Mouse (Mus musculus) common myeloid progenitor, adult 5-6 weeks (primary cell): ENCODE measurements around the gene Sema5a. TPM values are rescaled to one million over a fixed set of nuclear protein-coding genes. Genes with fewer than 3 reads are reported as not detected.

Experiments
- ATAC-seq: replicated peaks from 2 replicates; pipeline ENCODE4 v1.8.0; 2016; ENCODE audit warnings: low read depth, mild to moderate bottlenecking, moderate TSS enrichment, inconsistent platforms; ENCODE audit not compliant: poor library complexity, severe bottlenecking
- total RNA-seq: library from RNA; stranded (forward); fragments of 200-1000, 187-1606 nt; gene quantifications from 2 replicates; pipeline ENCODE4 v1.2.3, GENCODE M21; 2017

The Sema5a gene
- total RNA-seq, 1 experiment from 2014 or later, result not detected

DNA sequence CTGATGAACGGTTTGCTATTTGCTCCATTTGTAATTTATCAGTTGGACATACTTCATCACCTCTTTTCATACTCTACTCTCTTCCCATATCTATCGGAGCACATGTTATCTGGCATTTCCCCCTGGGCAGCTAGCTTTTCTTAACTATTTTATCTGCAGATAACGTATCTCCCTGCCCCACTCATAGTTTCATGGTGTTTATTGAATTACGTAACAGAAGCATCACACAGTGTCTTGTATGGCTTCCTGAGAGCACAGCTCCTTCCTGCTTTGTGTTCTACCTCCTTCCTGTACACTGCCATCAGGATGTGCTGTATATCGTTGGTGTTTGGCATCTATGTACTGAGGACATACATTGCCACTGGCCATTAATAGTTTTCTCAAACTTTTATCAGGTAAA is 98.9 kb downstream of the Sema5a start:
- 0 out of 2 replicates have a peak, but pooled peaks have one; percentile 11 for ATAC-seq

DNA sequence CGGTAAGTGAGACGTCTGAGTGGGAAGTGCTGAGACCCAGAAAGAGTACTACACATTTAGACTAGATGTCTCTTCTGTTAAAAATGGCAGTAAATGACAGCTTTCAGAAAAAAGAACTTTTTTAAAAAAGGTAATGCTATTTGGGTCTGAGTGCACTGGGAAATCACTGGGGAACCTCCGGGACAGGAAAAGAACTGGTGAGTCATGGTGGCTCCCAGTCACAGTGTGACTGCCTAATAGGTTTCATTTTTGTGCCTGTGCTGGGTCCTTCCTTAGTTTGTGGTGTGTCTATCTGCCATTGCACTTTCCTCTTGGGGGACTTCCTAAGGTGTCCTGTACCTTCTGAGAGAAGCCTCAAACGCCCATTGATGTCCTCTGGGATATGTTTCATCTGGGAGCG is 102.7 kb downstream of the Sema5a start:
- no peak for ATAC-seq

- ATAC-seq, result no peak
Measured at GRCm38 (mm10) chr15:32349276-32349675, 104.7 kb downstream of the Sema5a start.

DNA sequence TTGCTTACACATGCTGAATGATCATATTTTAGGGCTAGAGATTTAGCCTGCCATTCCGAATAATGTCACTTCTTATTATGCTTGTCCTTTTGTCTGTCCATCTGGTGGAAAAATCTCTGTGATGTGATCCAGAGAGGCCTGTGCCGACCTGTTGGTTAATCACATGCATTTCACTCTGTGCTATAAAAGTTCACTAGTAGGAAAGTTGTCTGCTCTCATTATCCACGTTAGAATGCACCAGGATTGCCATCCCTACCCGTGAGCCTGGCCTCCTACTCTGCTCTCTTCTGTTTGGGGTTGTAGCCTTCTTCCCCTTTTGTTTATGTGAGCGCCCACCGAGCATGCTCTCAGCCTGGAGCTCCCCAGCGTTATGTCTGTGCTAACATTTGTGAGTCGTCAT is 108.4 kb downstream of the Sema5a start:
- ATAC-seq, result no peak

- no peak for ATAC-seq
Measured at GRCm38 (mm10) chr15:32353513-32353912, 108.9 kb downstream of the Sema5a start.

DNA sequence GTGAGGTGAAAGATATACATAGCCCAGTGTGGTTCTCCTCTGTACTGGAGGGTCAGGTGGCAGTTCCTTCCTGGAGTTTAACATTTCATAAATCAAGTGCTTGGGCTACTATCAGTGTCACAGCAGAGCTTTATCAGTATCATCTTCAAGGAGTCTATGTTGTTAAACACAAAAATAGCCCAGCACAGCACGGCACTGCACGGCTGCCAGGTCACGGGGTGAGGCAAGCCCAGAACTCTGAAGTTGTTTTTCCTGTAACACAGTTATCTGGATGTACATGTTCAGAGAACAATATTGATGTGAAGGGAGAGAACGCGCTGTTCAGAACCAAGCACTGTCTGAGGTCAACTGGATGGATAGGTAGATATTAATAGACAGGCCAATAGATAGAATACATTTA is 112.2 kb downstream of the Sema5a start:
- ATAC-seq, result no peak

GRCm38 (mm10) chr15:32367841-32368240 is 123.2 kb downstream of the Sema5a start:
- no peak for ATAC-seq

DNA sequence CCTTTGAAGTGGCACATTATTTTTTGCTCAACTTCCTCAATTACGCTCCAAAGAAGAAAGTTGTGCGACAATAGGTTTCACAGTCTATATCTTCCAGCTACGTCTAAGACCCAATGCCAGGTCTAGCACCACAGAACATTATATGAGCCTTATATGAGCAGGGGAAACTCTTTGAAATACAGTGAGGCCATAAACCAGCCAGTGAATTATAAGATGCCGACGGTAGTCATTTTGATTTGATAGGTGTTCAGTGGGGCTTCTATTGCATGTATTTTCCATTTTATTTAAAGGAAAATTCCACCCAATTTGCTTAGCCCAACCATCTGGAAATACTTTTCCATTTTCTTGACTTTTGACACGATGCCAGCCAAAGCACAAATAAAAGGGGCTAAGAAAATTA is 126.3 kb downstream of the Sema5a start:
- ATAC-seq, result no peak

DNA sequence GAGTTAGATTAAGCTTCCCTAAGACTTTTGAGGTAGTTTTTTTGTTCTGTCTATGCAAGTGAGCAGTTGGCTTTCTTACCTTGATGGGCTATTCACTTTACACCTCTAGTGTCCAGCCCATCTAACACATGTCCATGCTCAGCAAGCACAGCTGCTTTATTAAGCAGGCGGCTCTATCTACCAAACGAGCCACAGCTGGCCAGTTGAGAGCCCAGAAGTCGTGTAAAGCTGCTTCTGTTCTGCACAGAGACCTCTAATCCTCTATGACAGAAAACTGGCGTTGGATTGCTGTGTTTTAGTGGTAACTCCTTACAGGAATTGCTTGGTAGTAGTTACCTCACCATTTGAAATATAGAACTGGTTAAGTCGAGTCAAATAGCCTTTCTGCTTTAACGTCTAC is 126.8 kb downstream of the Sema5a start:
- no peak for ATAC-seq

DNA sequence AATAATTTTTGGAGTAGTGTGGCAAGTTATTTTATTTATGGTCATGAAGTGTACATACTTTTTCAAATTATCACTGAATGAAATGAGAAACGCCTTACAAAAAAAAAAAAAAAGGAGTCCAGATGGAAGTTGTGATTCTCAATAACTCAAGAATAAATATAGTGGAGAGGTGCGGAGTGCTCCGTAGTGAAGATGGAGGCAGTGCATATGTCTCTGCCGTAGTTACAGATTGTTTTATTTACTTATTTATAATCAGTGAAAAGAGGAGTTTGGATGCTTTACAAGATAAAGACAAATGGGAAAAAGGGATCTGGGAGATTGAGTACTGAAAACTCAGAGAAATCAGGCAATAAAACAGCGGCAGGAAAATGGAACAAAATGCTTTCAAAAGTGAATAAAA is 131.7 kb downstream of the Sema5a start:
- ATAC-seq, result no peak

DNA sequence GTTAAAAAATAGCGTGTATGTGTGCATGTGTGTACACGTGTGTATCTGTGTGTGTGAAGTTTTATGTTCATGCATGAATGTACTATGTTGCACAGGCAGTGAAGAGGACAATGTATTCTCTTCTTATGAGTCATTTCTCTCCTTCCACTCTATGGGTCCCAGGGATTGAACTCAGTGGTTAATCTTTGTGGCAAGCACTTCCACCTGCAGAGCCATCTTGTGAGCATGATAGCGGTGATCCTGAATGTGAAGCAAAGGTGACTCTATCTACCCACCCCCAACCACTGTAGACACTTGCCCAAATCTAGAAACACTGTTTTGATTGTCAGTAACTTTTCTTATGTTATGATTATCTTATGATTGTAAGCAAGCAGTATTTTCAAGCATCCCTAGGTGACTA is 133.2 kb downstream of the Sema5a start:
- no peak for ATAC-seq

DNA sequence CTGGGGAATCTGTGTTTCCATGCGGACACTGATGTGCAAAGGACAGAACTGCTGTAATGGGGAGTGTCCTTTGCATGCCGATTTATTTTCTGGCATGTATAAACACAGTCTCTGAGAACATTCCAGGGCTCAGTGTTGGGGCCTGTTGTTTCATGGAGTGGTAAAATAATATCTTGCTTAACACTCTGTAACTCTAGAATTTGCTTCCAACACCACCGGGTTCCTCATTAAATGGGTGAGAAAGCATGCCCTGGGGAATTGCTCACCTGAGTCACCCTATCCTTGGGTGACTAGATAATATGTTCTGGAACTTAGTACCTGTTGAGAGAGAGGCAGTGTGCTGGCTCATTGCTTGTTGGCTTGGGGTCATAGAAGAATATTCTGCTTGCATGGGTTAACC is 135.7 kb downstream of the Sema5a start:
- no peak for ATAC-seq

GRCm38 (mm10) chr15:32382930-32383481 is 138.4 kb downstream of the Sema5a start:
- no peak for ATAC-seq

- no peak for ATAC-seq
Measured at GRCm38 (mm10) chr15:32396241-32396890, 151.8 kb downstream of the Sema5a start.

DNA sequence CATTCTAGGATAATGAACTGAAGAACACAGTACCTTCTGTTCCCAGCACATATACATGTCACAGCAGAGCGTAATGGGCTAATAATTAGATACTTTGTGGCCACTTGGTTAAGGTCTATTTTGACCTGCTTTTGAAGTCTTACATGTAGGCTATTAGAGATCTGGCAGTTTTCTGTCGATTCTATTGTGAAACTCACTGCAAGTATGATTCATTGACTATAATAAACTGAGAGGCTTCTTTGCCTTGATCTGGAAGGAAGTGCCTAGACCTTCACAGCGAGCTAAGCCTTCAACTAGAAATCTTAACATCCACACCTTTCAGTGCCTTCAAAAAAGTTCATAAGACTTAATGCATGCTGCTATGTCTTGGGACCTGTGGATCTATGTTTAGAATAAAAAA is 152.5 kb downstream of the Sema5a start:
- ATAC-seq, result no peak

- no peak for ATAC-seq
Measured at GRCm38 (mm10) chr15:32398721-32399120, 154.1 kb downstream of the Sema5a start.

- ATAC-seq, result no peak
Measured at GRCm38 (mm10) chr15:32401909-32402527, 157.4 kb downstream of the Sema5a start.

DNA sequence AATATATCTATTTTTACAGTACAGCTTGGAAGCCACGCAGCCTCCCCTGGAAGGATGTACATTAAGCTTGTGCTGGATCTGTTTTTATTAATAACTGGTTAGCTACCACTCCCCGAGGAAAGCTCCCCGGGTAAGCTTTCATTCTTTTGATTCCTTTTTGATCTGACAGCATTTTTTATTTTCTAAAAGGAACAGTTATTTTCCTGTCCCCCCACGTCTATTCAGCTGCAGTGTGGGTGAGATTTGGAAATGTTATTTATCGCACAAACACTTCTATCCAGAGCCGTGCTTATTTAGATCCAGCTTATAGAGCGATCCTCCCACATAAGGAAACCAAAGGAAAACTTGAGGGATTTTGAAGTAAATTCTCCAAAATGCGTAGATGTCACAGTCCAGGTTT is 158.7 kb downstream of the Sema5a start:
- ATAC-seq, result no peak

- ATAC-seq, result no peak
Measured at GRCm38 (mm10) chr15:32406436-32406835, 161.8 kb downstream of the Sema5a start.

GRCm38 (mm10) chr15:32407766-32408165 is 163.2 kb downstream of the Sema5a start:
- no peak for ATAC-seq

GRCm38 (mm10) chr15:32416291-32416690 is 171.7 kb downstream of the Sema5a start:
- no peak for ATAC-seq

DNA sequence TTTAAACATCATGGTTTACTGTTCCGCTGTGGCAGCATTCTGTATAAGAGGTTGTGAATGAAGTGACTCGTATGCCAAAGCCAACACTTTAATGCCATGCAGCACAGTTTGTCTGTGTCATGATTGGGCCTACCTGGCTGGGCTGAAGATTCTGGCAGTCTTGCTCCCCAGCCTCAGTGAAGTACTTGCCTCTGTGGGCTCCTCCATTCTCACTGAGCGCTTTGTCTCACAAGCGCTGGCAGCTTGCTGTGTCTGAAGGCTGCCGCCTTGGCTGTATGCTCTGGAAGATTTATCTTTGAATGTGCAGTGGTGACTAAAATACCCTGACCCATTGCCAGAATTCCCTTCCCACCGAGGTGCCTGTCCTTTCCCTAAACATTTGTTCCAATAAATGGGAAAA is 178.0 kb downstream of the Sema5a start:
- ATAC-seq, result no peak
